11 mouse cellular contexts compared by ENCODE assay signal in the genomic region with DNA sequence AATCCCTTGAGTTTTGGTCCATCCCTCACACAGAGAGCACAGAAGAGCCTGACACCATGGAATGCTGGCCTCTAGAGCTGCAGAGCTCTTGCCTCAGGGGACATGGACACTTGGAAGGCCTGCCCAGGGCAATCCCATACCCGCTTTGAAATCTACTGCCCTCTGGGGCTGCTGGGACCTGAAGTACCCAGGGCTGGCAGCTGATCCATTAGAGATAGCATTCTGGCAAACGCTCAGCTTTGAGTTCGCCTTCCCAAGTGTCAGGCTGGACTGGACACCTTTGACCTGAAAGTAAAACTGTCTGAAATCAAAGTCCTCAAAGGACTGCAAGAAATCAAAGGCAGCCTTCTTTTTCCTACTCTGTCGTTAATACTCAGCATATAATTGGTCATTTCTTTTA. TPM values are rescaled to one million over a fixed set of nuclear protein-coding genes. Genes with fewer than 3 reads are reported as not detected.
DNase-seq lines count a peak whose midpoint lies in the region; ATAC-seq and TF ChIP-seq lines count a peak whose summit lies in the region.
"Had no signal": no experiment of that assay in that cellular context is flagged by ENCODE, and none has a peak within 500 bp of the region (broad histone marks: within the 10 kb centered on the region; RNA-seq: fewer than 3 reads in every experiment).

No protein-coding gene starts in this region.

- 41% methylated on average over 4 of the region's 4 CpGs for WGBS in kidney, embryonic 16.5 days

- TF ChIP-seq CTCF in brain, embryonic 14.5 days (IDR thresholded peaks at IDR 0.05; ENCODE audit: borderline replicate concordance, extremely low read depth, insufficient read depth, insufficient read length), result no peak

- 0 out of 2 replicates have a peak overlapping the region, but pooled peaks have one; percentile 12 for H3K27ac ChIP-seq in kidney, embryonic 16.5 days (ENCODE audit: low read length)
- H3K27ac ChIP-seq: embryonic facial prominence, embryonic 15.5 days; kidney, postnatal 0 days had no signal

- no peak overlapping the region for H3K9ac ChIP-seq in kidney, embryonic 16.5 days (replicated peaks; ENCODE audit: low read length)
- H3K9ac ChIP-seq: embryonic facial prominence, embryonic 15.5 days had no signal

- no peaks in the 10 kb centered on the region for H3K36me3 ChIP-seq in kidney, embryonic 16.5 days (ENCODE audit: insufficient read depth, low read length)
- H3K36me3 ChIP-seq: embryonic facial prominence, embryonic 15.5 days had no signal

- H3K4me2 ChIP-seq in kidney, embryonic 16.5 days (replicated peaks; ENCODE audit: low read depth, low read length), result no peak overlapping the region
- H3K4me2 ChIP-seq: embryonic facial prominence, embryonic 15.5 days had no signal

- H3K4me3 ChIP-seq in kidney, embryonic 16.5 days (ENCODE audit: low read length), result no peak overlapping the region
- H3K4me3 ChIP-seq: embryonic facial prominence, embryonic 15.5 days had no signal

- TF ChIP-seq POLR2A in brain, embryonic 14.5 days (IDR thresholded peaks at IDR 0.05; ENCODE audit: borderline replicate concordance, extremely low read depth, insufficient read depth, insufficient read length, poor library complexity, severe bottlenecking), result no peak

- peak; percentile 16 to 22 for DNase-seq in layer of hippocampus, postnatal 10 days (ENCODE audit: low spot score in 2 of 2)
- DNase-seq in layer of hippocampus, adult 9-10 months (ENCODE audit: low spot score), result no peak
- DNase-seq in adipocyte (ENCODE audit: low spot score), result peak; percentile 4
- peak; percentile 13 for DNase-seq in brain, embryonic 14.5 days (ENCODE audit: low read depth)
- DNase-seq in testis, postnatal 14 days (ENCODE audit: low spot score), result no peak
- no peak for DNase-seq in frontal cortex, postnatal 10 days (ENCODE audit: low spot score in 2 of 2)
- DNase-seq: lung, postnatal 10 days had no signal

- no peak for ATAC-seq in kidney, embryonic 16.5 days (ENCODE audit: low FRiP score, low TSS enrichment)

- no peaks in the 10 kb centered on the region; the same call in 1 of the 2 replicates for H3K9me3 ChIP-seq in kidney, embryonic 16.5 days (ENCODE audit: low read length)
- H3K9me3 ChIP-seq: embryonic facial prominence, embryonic 15.5 days had no signal

- H3K4me1 ChIP-seq in kidney, embryonic 16.5 days (ENCODE audit: insufficient read depth, low read length), result 0 out of 2 replicates have a peak, but pooled peaks cover 3% of the 10 kb centered on the region

- no peaks in the 10 kb centered on the region for H3K27me3 ChIP-seq in kidney, embryonic 16.5 days (ENCODE audit: insufficient read depth, low read length)
- H3K27me3 ChIP-seq: embryonic facial prominence, embryonic 15.5 days had no signal

RNA-seq across cellular contexts. Expression of a gene that starts 15.0 kb away (rescaled TPM):
- total RNA-seq in layer of hippocampus, postnatal 10 days (2021), result under 1 TPM; 0.05 to 0.16 TPM
- 0.10 and 0.15 TPM in 2 replicates for polyA plus RNA-seq in brain, embryonic 14.5 days (2012; rRNA removed)
- 0.13 and 0.45 TPM in 2 replicates for polyA plus RNA-seq in kidney, embryonic 16.5 days (2015; fragmentation: Nextera tagmentation; extraction: Ambion mirVana)
- total RNA-seq: CH12.LX had no signal

RNA-seq across cellular contexts. Expression of a gene that starts 52.9 kb away (rescaled TPM):
- 10 to 100 TPM; 12.4 to 13.2 TPM for total RNA-seq in layer of hippocampus, postnatal 10 days (2021)
- 12.0 and 13.3 TPM in 2 replicates for polyA plus RNA-seq in brain, embryonic 14.5 days (2012; rRNA removed)
- 20.5 and 23.3 TPM in 2 replicates for polyA plus RNA-seq in kidney, embryonic 16.5 days (2015; fragmentation: Nextera tagmentation; extraction: Ambion mirVana)

Comparison
In these comparisons a context has a peak if more than half of its experiments do, and no peak if none do; other contexts are left out.
1. DNase-seq: peak in layer of hippocampus, postnatal 10 days (2 of 2), adipocyte (single experiment) and brain, embryonic 14.5 days (single experiment); none in layer of hippocampus, adult 9-10 months (single experiment), testis, postnatal 14 days (single experiment) and frontal cortex, postnatal 10 days (0 of 2).